Comparison of ENCODE assay signal across 13 mouse cellular contexts in genomic region chr7:75873216-75873615, GRCm38 (mm10). TPM values are rescaled to one million over a fixed set of nuclear protein-coding genes. Genes with fewer than 3 reads are reported as not detected.
DNase-seq lines count a peak whose midpoint lies in the region; ATAC-seq and TF ChIP-seq lines count a peak whose summit lies in the region.
"Had no signal": no experiment of that assay in that cellular context is flagged by ENCODE, and none has a peak within 500 bp of the region (broad histone marks: within the 10 kb centered on the region; RNA-seq: fewer than 3 reads in every experiment).

No protein-coding gene starts in this region.

- H3K36me3 ChIP-seq in hindbrain, postnatal 0 days (ENCODE audit: insufficient read depth, low read length) = peaks cover 11% of the 10 kb centered on the region; the same call in 1 of the 2 replicates
- peaks cover 60% of the 10 kb centered on the region for H3K36me3 ChIP-seq in hindbrain, embryonic 13.5 days
- H3K36me3 ChIP-seq in midbrain, postnatal 0 days (ENCODE audit: insufficient read depth, low read length) = peaks cover 4% of the 10 kb centered on the region
- H3K36me3 ChIP-seq in midbrain, embryonic 16.5 days (ENCODE audit: control insufficient read depth, insufficient read depth, low read length) = peaks cover 5% of the 10 kb centered on the region
- H3K36me3 ChIP-seq in splenic B cell, adult 2 months (ENCODE audit: control insufficient read depth, insufficient read depth, low read length, poor library complexity, severe bottlenecking) = peaks cover 2% of the 10 kb centered on the region; the same call in 1 of the 2 replicates

- in situ Hi-C loops in Patski (cut with MboI; ENCODE audit: low pct_unique_long_range_greater_than_20kb) = loop anchor here (10.0 to 25.0 kb wide), 2 partner anchors 228 to 486 kb away; no protein-coding TSS in a partner anchor

- H3K4me3 ChIP-seq in hindbrain, postnatal 0 days (ENCODE audit: low read length) = no peak overlapping the region
- H3K4me3 ChIP-seq in hindbrain, embryonic 13.5 days = no peak overlapping the region
- no peak overlapping the region for H3K4me3 ChIP-seq in midbrain, postnatal 0 days (ENCODE audit: low read depth, low read length)
- H3K4me3 ChIP-seq in midbrain, embryonic 16.5 days (ENCODE audit: low read depth, low read length) = no peak overlapping the region
- H3K4me3 ChIP-seq: embryonic facial prominence, embryonic 15.5 days; hindbrain, embryonic 12.5 days; kidney, embryonic 15.5 days had no signal

- no peak for DNase-seq in hindbrain, postnatal 0 days (ENCODE audit: low spot score)
- no peak for DNase-seq in midbrain, postnatal 0 days (ENCODE audit: low spot score)
- no peak for DNase-seq in Patski (ENCODE audit: low read depth, low spot score)
- peak; percentile 17 for DNase-seq in splenic B cell, adult 2 months (ENCODE audit: low read depth, low spot score)
- DNase-seq in right cerebral cortex, postnatal 10 days (ENCODE audit: low spot score in 2 of 2) = no peak
- DNase-seq: thymus, postnatal 25 days had no signal

- CTCF ChIA-PET in Patski (lab: Charles Lee) = interaction anchor here (1.4 to 2.5 kb wide), 3 partner anchors 20 to 46 kb away, joined by 4 to 10 read pairs (median 6); no protein-coding TSS in a partner anchor

- no peak overlapping the region for H3K9ac ChIP-seq in hindbrain, postnatal 0 days (replicated peaks; ENCODE audit: low read length)
- no peak overlapping the region for H3K9ac ChIP-seq in hindbrain, embryonic 13.5 days
- no peak overlapping the region for H3K9ac ChIP-seq in midbrain, postnatal 0 days (replicated peaks; ENCODE audit: low read length, poor library complexity, severe bottlenecking)
- no peak overlapping the region for H3K9ac ChIP-seq in midbrain, embryonic 16.5 days (ENCODE audit: low read depth, low read length)
- H3K9ac ChIP-seq: embryonic facial prominence, embryonic 15.5 days; hindbrain, embryonic 12.5 days; kidney, embryonic 15.5 days had no signal

- no peaks in the 10 kb centered on the region for H3K9me3 ChIP-seq in hindbrain, postnatal 0 days (ENCODE audit: low read length)
- H3K9me3 ChIP-seq in hindbrain, embryonic 13.5 days = no peaks in the 10 kb centered on the region
- H3K9me3 ChIP-seq in midbrain, postnatal 0 days (ENCODE audit: low read length) = no peaks in the 10 kb centered on the region
- H3K9me3 ChIP-seq in midbrain, embryonic 16.5 days (replicated peaks; ENCODE audit: control insufficient read depth, low read length, poor library complexity, severe bottlenecking) = no peaks in the 10 kb centered on the region
- H3K9me3 ChIP-seq: embryonic facial prominence, embryonic 15.5 days; hindbrain, embryonic 12.5 days; kidney, embryonic 15.5 days had no signal

- no peak for ATAC-seq in hindbrain, postnatal 0 days
- no peak for ATAC-seq in hindbrain, embryonic 13.5 days (ENCODE audit: low FRiP score)
- ATAC-seq in midbrain, postnatal 0 days (ENCODE audit: low FRiP score) = no peak
- no peak for ATAC-seq in midbrain, embryonic 16.5 days
- ATAC-seq in Patski = peak; percentile 6

- H3K27ac ChIP-seq in hindbrain, postnatal 0 days = peak overlapping the region; percentile 20; the same call in 1 of the 2 replicates
- no peak overlapping the region for H3K27ac ChIP-seq in hindbrain, embryonic 13.5 days
- H3K27ac ChIP-seq in midbrain, postnatal 0 days (ENCODE audit: low read depth, low read length) = no peak overlapping the region
- H3K27ac ChIP-seq in midbrain, embryonic 16.5 days (ENCODE audit: low read length) = no peak overlapping the region
- H3K27ac ChIP-seq: embryonic facial prominence, embryonic 15.5 days; hindbrain, embryonic 12.5 days; kidney, embryonic 15.5 days; macrophage had no signal

- no peak overlapping the region for H3K4me2 ChIP-seq in hindbrain, postnatal 0 days (ENCODE audit: low read depth, low read length)
- no peak overlapping the region for H3K4me2 ChIP-seq in hindbrain, embryonic 13.5 days
- H3K4me2 ChIP-seq in midbrain, postnatal 0 days (ENCODE audit: low read depth, low read length, poor library complexity, severe bottlenecking) = no peak overlapping the region
- no peak overlapping the region for H3K4me2 ChIP-seq in midbrain, embryonic 16.5 days (ENCODE audit: low read length)
- H3K4me2 ChIP-seq: embryonic facial prominence, embryonic 15.5 days; heart, embryonic 11.5 days; hindbrain, embryonic 12.5 days; kidney, embryonic 15.5 days had no signal

- WGBS in hindbrain, postnatal 0 days = 75% methylated on average over 3 of the region's 3 CpGs
- WGBS in hindbrain, embryonic 13.5 days = 79% methylated on average over 3 of the region's 3 CpGs
- 73% methylated on average over 3 of the region's 3 CpGs for WGBS in midbrain, postnatal 0 days
- 78% methylated on average over 3 of the region's 3 CpGs for WGBS in midbrain, embryonic 16.5 days

- peak; percentile 49 for TF ChIP-seq CTCF in hindbrain, postnatal 0 days (IDR thresholded peaks at IDR 0.05; ENCODE audit: low read depth)
- TF ChIP-seq CTCF in midbrain, postnatal 0 days (IDR thresholded peaks at IDR 0.05) = peak; percentile 30
- no peak for TF ChIP-seq CTCF in Patski (IDR thresholded peaks at IDR 0.05)

- H3K4me1 ChIP-seq in hindbrain, postnatal 0 days (ENCODE audit: insufficient read depth, low read length) = no peaks in the 10 kb centered on the region
- H3K4me1 ChIP-seq in hindbrain, embryonic 13.5 days (replicated peaks) = peaks cover 24% of the 10 kb centered on the region
- H3K4me1 ChIP-seq in midbrain, postnatal 0 days (ENCODE audit: insufficient read depth, low read length) = no peaks in the 10 kb centered on the region
- H3K4me1 ChIP-seq in midbrain, embryonic 16.5 days (ENCODE audit: control insufficient read depth, insufficient read depth, low read length) = no peaks in the 10 kb centered on the region
- H3K4me1 ChIP-seq: embryonic facial prominence, embryonic 15.5 days had no signal

- H3K27me3 ChIP-seq in hindbrain, postnatal 0 days (ENCODE audit: insufficient read depth, low read length) = no peaks in the 10 kb centered on the region
- no peaks in the 10 kb centered on the region for H3K27me3 ChIP-seq in hindbrain, embryonic 13.5 days
- no peaks in the 10 kb centered on the region for H3K27me3 ChIP-seq in midbrain, postnatal 0 days (ENCODE audit: insufficient read depth, low read length)
- H3K27me3 ChIP-seq in midbrain, embryonic 16.5 days (ENCODE audit: control insufficient read depth, insufficient read depth, low read depth, low read length) = no peaks in the 10 kb centered on the region
- H3K27me3 ChIP-seq in Patski = no peaks in the 10 kb centered on the region
- H3K27me3 ChIP-seq in splenic B cell, adult 2 months (ENCODE audit: control insufficient read depth, insufficient read depth, low read length, poor library complexity, severe bottlenecking) = no peaks in the 10 kb centered on the region
- H3K27me3 ChIP-seq: embryonic facial prominence, embryonic 15.5 days; hindbrain, embryonic 12.5 days; kidney, embryonic 15.5 days had no signal

- POLR2A ChIA-PET in Patski (lab: Charles Lee) = no interaction called here

RNA-seq across cellular contexts. Expression of gene Klhl25, which starts 25.1 kb away (rescaled TPM):
- total RNA-seq in hindbrain, postnatal 0 days (2014; rRNA removed) = 41.9 and 47.8 TPM in 2 replicates
- polyA plus RNA-seq in hindbrain, postnatal 0 days (2015; fragmentation: Nextera tagmentation; extraction: Ambion mirVana) = 14.4 and 15.7 TPM in 2 replicates
- polyA plus RNA-seq in hindbrain, embryonic 13.5 days (2015; fragmentation: Nextera tagmentation; extraction: Ambion mirVana) = 25.7 and 32.9 TPM in 2 replicates
- 34.2 and 35.3 TPM in 2 replicates for total RNA-seq in midbrain, postnatal 0 days (2014; rRNA removed)
- 12.6 and 13.9 TPM in 2 replicates for polyA plus RNA-seq in midbrain, postnatal 0 days (2015; fragmentation: Nextera tagmentation; extraction: Ambion mirVana)
- 25.2 and 27.1 TPM in 2 replicates for polyA plus RNA-seq in midbrain, embryonic 16.5 days (2015; fragmentation: Nextera tagmentation; extraction: Ambion mirVana)
- polyA plus RNA-seq in Patski (2021) = 10.1 TPM
